Mouse (Mus musculus) stomach, embryonic 16.5 days (tissue): ENCODE measurements at regions not wholly inside any gene's neighbourhood (a gene's known extent, or its start where the extent isn't known, plus 50 kb on each side); places are given as distances from the start of the nearest gene placed in this dataset.
"Not testable (repeated sequence)": the region's sequence is repeated elsewhere in the genome, so short reads cannot be mapped to it uniquely, and the experiment has no call there.

ENCODE experiments used
- ATAC-seq: fragments of 200-750 bp; cut with Nextera tagmentation; 2 replicates; pipeline ENCODE4 v1.8.0; 2017; ENCODE audit warnings: moderate number of reproducible peaks, moderate TSS enrichment; ENCODE audit not compliant: insufficient read depth, low FRiP score
- H3K27ac ChIP-seq: fragments of 300-500 bp; sonication (generic); 2 replicates; pipeline ENCODE4 v1.5.1; 2014; ENCODE audit warnings: low read length
- H3K27me3 ChIP-seq: fragments of 300-500 bp; sonication (generic); 2 replicates; pipeline ENCODE4 v1.6.1; 2014; ENCODE audit warnings: low read length, control low read depth, mixed read lengths; ENCODE audit not compliant: control insufficient read depth, insufficient read depth
- H3K36me3 ChIP-seq: fragments of 300-500 bp; sonication (generic); 2 replicates; pipeline ENCODE4 v1.6.1; 2014; ENCODE audit warnings: low read length; ENCODE audit not compliant: control insufficient read depth, insufficient read depth
- H3K4me1 ChIP-seq: fragments of 300-500 bp; sonication (generic); 2 replicates; pipeline ENCODE4 v1.6.1; 2014; ENCODE audit warnings: low read length, control low read depth, mixed read lengths; ENCODE audit not compliant: control insufficient read depth, insufficient read depth
- H3K4me2 ChIP-seq: fragments of 300-500 bp; sonication (generic); 2 replicates; pipeline ENCODE4 v1.6.1; 2014; ENCODE audit warnings: low read depth, low read length, mixed read lengths
- H3K4me3 ChIP-seq: fragments of 300-500 bp; sonication (generic); replicated peaks from 2 replicates; pipeline ENCODE4 v1.5.1; 2014; ENCODE audit warnings: mild to moderate bottlenecking, low read length
- H3K9ac ChIP-seq: fragments of 300-500 bp; sonication (generic); 2 replicates; pipeline ENCODE4 v1.6.1; 2014; ENCODE audit warnings: low read length
- H3K9me3 ChIP-seq: fragments of 300-500 bp; sonication (generic); replicated peaks from 2 replicates; pipeline ENCODE4 v1.6.1; 2016; ENCODE audit warnings: low read length, control low read depth; ENCODE audit not compliant: control insufficient read depth
- WGBS: fragments of 180-500 bp; shearing (Covaris S2); extraction: QIAGEN DNeasy Blood & Tissue Kit; methylation state at CpG from one replicate; pipeline ENCODE4 v1.1.7; 2014; 5-methylcytosine and 5-hydroxymethylcytosine counted together

DNA sequence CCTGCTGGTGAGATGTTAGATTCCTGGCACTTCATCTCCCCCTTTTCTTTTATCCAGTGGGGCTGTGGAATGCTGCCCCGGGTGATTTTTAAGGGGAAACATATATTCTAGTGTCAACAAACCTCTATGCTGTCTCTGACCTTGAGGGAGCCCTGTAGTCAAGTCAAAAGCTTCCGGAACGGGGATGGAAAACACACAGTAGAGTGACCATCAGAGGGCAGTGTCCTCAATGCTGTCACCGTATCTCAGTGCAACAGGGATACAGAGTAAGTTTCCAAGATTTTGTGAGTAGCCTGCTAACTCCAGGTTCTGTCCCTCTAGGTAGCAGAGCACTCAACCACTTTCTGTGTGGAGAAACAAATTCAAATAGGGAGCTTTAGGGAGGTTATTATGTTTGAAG, 555.7 kb upstream of the BB014433 start:
- Histone ChIP-seq H3K9me3 (no peaks in the 10 kb centered on the region), H3K4me3 (no peak overlapping the region), H3K9ac (no peak overlapping the region), H3K27ac (no peak overlapping the region), H3K27me3 (no peaks in the 10 kb centered on the region), H3K4me1 (no peaks in the 10 kb centered on the region), H3K36me3 (no peaks in the 10 kb centered on the region), H3K4me2 (no peak overlapping the region)
- 66% methylated on average over 4 of the region's 4 CpGs for WGBS
- no peak for ATAC-seq

DNA sequence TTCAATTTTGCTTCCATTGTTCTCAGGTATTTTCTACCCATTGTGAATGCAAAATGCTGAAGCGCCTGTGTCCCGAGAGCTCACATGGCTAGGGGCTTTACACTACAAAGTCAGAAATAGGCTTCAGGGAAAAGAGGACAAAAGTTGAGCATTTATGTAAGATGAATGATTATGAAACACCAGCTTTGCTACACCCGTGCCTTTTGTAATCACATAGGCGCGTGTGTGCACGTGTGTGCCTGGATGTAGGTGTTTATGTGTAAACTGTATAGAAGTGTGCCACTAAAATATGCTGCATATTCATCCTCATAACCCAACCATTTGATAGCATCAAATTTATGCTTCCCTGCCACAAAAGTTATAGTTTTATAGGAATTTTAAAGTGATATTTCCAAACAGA, 547.2 kb upstream of the BB014433 start:
- Histone ChIP-seq H3K9ac (no peak overlapping the region), H3K36me3 (no peaks in the 10 kb centered on the region), H3K27ac (no peak overlapping the region), H3K4me2 (no peak overlapping the region), H3K4me3 (no peak overlapping the region), H3K4me1 (no peaks in the 10 kb centered on the region), H3K9me3 (no peaks in the 10 kb centered on the region), H3K27me3 (no peaks in the 10 kb centered on the region)
- ATAC-seq = no peak
- WGBS = 77% methylated on average over 6 of the region's 6 CpGs

DNA sequence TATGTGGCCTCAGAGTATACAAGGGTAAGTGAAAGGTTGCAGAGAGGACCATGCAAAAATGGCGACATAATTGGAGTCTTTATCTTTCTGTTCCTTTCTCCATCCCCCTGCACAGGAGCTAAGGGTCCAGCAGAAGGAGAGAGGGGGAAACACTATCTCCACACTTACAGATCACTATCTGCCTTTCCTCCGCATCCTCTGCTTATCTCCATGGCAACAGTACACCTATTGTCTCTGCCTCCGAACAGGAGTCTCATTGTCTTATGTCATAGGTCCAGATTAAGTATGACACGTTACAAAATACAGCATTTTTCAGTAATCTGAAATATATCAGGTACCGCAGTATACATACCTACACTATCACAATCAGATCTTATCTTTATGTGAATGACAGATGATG, 537.9 kb upstream of the BB014433 start:
- no peak overlapping the region for H3K4me2 ChIP-seq
- no peaks in the 10 kb centered on the region for H3K27me3 ChIP-seq
- H3K36me3 ChIP-seq = no peaks in the 10 kb centered on the region
- H3K27ac ChIP-seq = no peak overlapping the region
- no peaks in the 10 kb centered on the region for H3K9me3 ChIP-seq
- no peak for ATAC-seq
- no peak overlapping the region for H3K9ac ChIP-seq
- no peaks in the 10 kb centered on the region for H3K4me1 ChIP-seq
- WGBS = 65% methylated on average over 5 of the region's 5 CpGs
- no peak overlapping the region for H3K4me3 ChIP-seq

DNA sequence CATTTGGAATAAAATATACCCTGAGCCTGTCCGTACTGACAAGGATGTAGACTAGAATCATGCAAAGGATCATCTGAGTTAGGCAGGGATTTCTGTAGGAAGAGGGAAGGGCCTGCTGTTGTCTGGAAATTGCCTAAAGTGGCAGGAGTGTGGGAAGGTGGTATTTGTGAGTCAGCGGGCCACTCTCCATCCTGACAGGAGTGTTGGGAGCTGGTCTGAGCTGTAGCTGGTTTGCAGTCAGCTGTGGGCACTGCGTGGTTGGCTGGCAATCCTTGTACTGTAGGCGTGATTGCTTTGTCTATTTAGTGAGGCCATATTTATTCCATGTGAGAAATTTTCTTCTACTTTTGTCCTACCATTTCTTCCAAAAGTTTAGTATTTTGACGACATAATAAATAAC, 524.2 kb upstream of the BB014433 start:
- Histone ChIP-seq H3K4me1 (no peaks in the 10 kb centered on the region), H3K4me3 (no peak overlapping the region), H3K27me3 (no peaks in the 10 kb centered on the region), H3K4me2 (no peak overlapping the region), H3K36me3 (no peaks in the 10 kb centered on the region), H3K27ac (no peak overlapping the region), H3K9me3 (no peaks in the 10 kb centered on the region), H3K9ac (no peak overlapping the region)
- ATAC-seq = no peak
- 77% methylated on average over 5 of the region's 5 CpGs for WGBS

DNA sequence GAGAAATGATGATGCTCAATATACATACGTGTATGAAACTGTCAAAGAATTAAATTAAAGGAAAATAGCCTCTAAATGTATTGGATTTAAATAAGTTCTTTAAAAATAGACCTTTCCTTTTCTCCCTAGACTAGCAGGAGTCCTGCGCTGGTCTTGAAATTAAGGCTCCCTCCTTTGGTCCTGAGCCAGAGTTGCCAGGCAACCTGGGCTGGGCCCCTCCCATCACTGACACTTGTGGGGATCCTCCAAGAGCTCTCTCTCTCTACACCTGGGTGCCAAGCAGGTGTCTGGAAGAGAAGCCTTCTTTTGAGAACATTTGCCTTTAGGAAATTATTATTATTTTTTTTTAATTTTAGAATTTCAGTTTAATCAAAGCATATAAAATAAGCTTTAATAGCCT, 521.9 kb upstream of the BB014433 start:
- H3K27ac ChIP-seq = no peak overlapping the region
- H3K4me3 ChIP-seq = no peak overlapping the region
- no peaks in the 10 kb centered on the region for H3K4me1 ChIP-seq
- H3K9ac ChIP-seq = no peak overlapping the region
- H3K9me3 ChIP-seq = no peaks in the 10 kb centered on the region
- no peak for ATAC-seq
- no peak overlapping the region for H3K4me2 ChIP-seq
- WGBS = 79% methylated on average over 2 of the region's 2 CpGs
- H3K27me3 ChIP-seq = no peaks in the 10 kb centered on the region
- no peaks in the 10 kb centered on the region for H3K36me3 ChIP-seq

DNA sequence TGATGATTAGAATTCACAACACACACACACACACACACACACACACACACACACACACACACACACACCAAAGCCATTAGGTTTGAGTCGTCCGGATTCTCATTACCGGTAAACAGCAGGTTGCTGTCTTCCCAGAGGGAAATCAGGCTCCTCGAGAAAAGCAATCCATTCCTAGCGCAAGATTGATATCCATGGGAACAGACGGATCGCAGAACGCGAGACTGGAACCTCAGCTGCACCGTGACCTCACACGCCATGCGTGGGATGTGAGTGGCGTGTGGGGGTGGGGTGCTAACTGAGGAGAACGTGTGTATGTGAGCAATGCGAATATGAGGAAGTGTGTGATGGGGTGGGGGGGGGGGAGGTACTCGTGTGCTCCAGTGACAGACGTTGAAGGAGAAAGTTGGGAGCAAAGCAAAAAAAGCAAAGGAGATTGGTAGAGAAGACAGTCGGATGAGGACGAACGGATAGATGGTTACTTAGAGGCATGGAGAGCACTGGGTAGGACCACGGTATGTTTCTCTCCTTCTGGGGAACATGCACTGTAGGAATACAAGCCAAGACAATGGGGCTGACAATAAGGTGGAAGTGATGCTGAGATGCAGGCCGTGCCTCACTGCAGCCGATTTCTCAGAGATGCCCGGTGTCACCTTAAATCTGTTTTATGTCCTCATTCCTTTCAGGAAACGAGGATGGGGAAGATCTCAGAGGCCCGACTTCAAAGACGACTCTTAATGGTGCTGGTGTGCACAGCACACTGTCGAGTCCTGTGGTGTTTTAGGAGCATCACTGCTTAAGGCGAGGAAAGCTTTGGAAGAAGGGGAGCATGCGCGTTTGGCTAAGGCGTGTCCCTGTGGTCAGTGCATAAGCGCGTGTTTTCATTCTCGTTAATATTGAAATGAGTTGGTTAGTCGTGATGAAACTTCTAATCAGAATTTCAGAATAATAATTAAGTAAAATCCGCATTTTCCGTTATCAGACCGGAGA, 516.7 kb upstream of the BB014433 start:
- Histone ChIP-seq H3K4me2 (no peak overlapping the region), H3K4me3 (no peak overlapping the region), H3K9ac (no peak overlapping the region), H3K36me3 (no peaks in the 10 kb centered on the region), H3K27me3 (no peaks in the 10 kb centered on the region), H3K27ac (no peak overlapping the region), H3K9me3 (no peaks in the 10 kb centered on the region), H3K4me1 (no peaks in the 10 kb centered on the region)
- ATAC-seq = no peak
- 80% methylated on average over 39 of the region's 39 CpGs for WGBS

DNA sequence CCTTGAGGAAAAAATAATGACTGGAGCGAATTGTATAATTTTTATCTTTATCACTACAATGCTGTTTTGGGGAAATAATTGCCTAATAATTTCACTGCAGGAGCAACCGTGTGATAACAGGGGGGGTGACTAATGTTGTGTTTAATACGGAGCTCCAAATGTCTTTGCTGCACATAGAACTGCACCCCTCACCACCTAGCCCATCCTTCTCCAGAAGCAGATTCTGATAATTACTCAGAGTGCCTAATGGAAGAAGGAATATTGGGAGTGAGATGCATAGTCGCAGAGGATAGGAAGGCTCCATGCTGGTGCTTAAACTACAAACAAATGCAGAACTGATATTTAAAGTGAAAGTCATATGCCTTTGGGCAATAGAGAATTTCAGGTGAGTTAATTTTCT, 486.1 kb upstream of the BB014433 start:
- no peak for ATAC-seq

DNA sequence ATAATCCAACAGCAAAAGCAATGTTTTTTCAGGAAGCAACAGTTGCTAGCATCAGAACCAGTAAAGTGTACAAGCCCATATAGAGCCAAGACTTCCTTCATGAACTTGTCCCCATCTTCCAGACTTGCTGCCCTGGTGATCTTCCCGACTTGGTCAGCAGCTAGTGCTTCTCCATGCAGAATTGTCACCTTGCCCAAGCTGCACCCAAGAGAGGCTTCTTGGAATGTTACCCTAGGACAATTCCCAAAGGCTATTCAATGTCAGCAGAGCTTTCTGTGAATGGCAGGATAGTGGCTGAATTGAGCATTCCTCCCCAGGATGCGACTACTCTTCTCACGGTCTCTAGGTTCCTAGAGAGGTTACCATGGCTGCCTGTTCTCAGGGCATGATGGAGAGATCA, 479.6 kb upstream of the BB014433 start:
- ATAC-seq = no peak
- 96% methylated on average over 3 of the region's 3 CpGs for WGBS
- Histone ChIP-seq H3K4me2 (no peak overlapping the region), H3K9me3 (no peaks in the 10 kb centered on the region), H3K4me1 (no peaks in the 10 kb centered on the region), H3K27ac (no peak overlapping the region), H3K27me3 (no peaks in the 10 kb centered on the region), H3K4me3 (no peak overlapping the region), H3K9ac (no peak overlapping the region), H3K36me3 (no peaks in the 10 kb centered on the region)

More for the DNA sequence above, 486.1 kb upstream of the BB014433 start:
- H3K27ac ChIP-seq = no peak overlapping the region
- no peaks in the 10 kb centered on the region for H3K4me1 ChIP-seq
- H3K36me3 ChIP-seq = no peaks in the 10 kb centered on the region
- H3K9ac ChIP-seq = no peak overlapping the region
- no peak overlapping the region for H3K4me2 ChIP-seq
- H3K9me3 ChIP-seq = no peaks in the 10 kb centered on the region
- H3K27me3 ChIP-seq = no peaks in the 10 kb centered on the region
- WGBS = 85% methylated on average over 4 of the region's 4 CpGs
- no peak overlapping the region for H3K4me3 ChIP-seq

DNA sequence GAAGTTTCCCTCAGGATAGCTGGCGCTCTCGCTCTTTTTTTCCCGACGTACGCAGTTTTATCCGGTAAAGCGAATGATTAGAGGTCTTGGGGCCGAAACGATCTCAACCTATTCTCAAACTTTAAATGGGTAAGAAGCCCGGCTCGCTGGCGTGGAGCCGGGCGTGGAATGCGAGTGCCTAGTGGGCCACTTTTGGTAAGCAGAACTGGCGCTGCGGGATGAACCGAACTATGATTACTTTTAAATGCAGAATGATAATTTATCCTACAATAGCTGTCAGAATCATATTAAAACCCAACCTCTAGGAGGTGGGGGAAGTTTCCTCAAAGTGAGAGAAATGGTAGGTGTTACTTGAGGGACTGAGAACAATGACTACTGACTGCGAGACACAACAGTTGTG, 474.0 kb upstream of the BB014433 start:
- WGBS = 73% methylated on average over 16 of the region's 19 CpGs
- H3K9ac ChIP-seq, H3K4me1 ChIP-seq, H3K27ac ChIP-seq, H3K36me3 ChIP-seq, ATAC-seq, H3K4me3 ChIP-seq, H3K9me3 ChIP-seq, H3K27me3 ChIP-seq, H3K4me2 ChIP-seq: not testable (repeated sequence)
